Mouse (Mus musculus): ENCODE results near the gene Ebf1. TPM values are rescaled to one million over a fixed set of nuclear protein-coding genes. Genes with fewer than 3 reads are reported as not detected.

Gene Ebf1
- polyA plus RNA-seq, 1 experiment from 2014 or later, result 77.9 TPM

DNA sequence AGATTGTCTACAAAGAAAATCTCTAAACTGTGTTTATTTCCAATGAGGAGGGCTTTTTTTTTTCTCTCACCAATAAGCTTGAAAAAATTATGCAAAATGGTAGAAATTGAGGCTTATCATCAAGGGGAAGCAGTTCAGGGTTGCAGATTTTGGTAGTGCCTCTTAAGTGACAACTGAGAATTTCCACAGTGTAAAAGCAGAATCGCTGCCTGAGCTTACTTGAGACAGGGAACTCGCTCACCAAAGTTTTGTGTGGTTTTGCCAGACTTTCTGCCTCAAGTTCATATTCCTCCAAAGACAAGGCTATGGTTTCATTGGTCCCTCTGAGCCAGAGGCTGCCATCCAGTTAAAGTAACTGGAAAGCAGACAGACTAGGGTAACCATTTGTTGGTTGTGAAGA, 128.8 kb downstream of the Ebf1 start:
- Histone ChIP-seq H3K27ac (peak overlapping the region; percentile 77), H3K27me3 (ENCODE audit: insufficient read depth, poor library complexity, severe bottlenecking) (no peaks in the 10 kb centered on the region), H3K9me3 (no peaks in the 10 kb centered on the region), H3K36me3 (no peaks in the 10 kb centered on the region), H3K4me1 (replicated peaks) (peaks cover 57% of the 10 kb centered on the region), H3K4me3 (no peak overlapping the region)
- no peak for DNase-seq (ENCODE audit: low spot score)
- 87% methylated on average over 2 of the region's 2 CpGs for WGBS

DNA sequence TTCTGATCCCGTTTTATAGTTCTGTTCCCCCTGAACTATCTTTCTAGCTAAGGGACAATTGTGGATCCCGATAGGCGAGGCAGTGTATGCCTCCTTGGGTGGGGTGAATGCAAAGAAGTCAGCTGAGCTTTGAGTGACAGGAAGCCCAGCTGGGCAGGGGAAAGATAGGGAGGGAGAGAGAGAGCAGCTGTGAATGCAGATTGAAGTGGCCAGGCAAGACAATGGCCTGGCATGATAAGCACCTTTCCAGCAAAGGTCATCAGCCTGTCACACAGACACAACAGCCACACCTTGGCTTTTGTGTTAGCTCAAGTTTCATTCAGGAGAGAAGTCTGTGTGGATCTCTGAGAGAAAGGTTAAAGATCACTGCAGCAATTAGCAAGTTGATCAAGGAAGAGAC, 129.6 kb downstream of the Ebf1 start:
- Histone ChIP-seq H3K4me3 (no peak overlapping the region), H3K27me3 (ENCODE audit: insufficient read depth, poor library complexity, severe bottlenecking) (no peaks in the 10 kb centered on the region), H3K4me1 (replicated peaks) (peaks cover 49% of the 10 kb centered on the region), H3K36me3 (no peaks in the 10 kb centered on the region), H3K9me3 (no peaks in the 10 kb centered on the region), H3K27ac (peak overlapping the region; percentile 77)
- peak; percentile 62 for DNase-seq (ENCODE audit: low spot score)
- 13% methylated on average over 3 of the region's 3 CpGs for WGBS

DNA sequence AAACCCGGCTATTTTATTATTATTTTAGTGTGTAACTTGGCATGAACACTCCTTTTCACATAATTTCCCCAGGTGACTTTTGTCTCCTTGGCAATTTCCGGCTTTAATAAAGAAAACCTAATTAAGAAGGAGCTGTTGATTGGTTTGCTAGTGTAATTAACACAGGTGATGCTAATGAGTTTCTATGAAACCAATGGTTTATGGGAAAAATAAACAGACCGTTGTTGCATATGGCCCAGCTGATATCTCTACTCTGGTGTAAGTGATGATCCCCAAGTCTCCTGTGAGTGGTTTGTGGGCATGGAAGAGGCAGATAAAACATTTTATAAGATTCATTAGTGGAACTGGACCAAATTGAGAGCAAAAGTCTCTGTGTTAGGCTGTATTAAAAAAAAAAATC, 132.2 kb downstream of the Ebf1 start:
- no peaks in the 10 kb centered on the region for H3K36me3 ChIP-seq
- H3K4me1 ChIP-seq (replicated peaks), result peaks cover 31% of the 10 kb centered on the region
- 90% methylated on average over 3 of the region's 3 CpGs for WGBS
- H3K27ac ChIP-seq, result no peak overlapping the region
- DNase-seq (ENCODE audit: low spot score), result no peak
- no peaks in the 10 kb centered on the region for H3K27me3 ChIP-seq (ENCODE audit: insufficient read depth, poor library complexity, severe bottlenecking)
- H3K4me3 ChIP-seq, result no peak overlapping the region
- H3K9me3 ChIP-seq, result no peaks in the 10 kb centered on the region

DNA sequence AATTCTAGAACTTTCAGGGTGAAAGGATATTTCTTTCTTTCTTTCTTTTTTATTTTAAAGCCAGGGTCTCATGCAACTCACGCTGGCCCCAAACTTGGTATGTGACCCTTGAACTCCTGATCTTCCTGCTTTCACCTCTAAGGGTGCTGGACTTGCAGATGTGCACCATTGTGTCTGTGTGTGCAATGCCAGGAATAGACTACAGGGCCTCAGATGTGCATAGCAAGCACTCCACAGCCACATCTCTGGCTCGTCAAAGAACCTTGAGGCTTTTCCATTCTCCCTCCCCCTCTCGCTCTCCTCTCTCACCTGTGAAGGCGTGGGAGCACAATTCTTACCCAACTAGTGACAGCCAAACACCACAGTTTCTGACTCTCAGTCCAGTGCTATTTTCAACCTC, 137.2 kb downstream of the Ebf1 start:
- no peak overlapping the region for H3K4me3 ChIP-seq
- DNase-seq (ENCODE audit: low spot score), result no peak
- no peaks in the 10 kb centered on the region for H3K9me3 ChIP-seq
- 72% methylated on average over 4 of the region's 4 CpGs for WGBS
- H3K27me3 ChIP-seq (ENCODE audit: insufficient read depth, poor library complexity, severe bottlenecking), result no peaks in the 10 kb centered on the region
- peaks cover 6% of the 10 kb centered on the region; the same call in 1 of the 2 replicates for H3K4me1 ChIP-seq (replicated peaks)
- no peaks in the 10 kb centered on the region for H3K36me3 ChIP-seq
- H3K27ac ChIP-seq, result no peak overlapping the region

DNA sequence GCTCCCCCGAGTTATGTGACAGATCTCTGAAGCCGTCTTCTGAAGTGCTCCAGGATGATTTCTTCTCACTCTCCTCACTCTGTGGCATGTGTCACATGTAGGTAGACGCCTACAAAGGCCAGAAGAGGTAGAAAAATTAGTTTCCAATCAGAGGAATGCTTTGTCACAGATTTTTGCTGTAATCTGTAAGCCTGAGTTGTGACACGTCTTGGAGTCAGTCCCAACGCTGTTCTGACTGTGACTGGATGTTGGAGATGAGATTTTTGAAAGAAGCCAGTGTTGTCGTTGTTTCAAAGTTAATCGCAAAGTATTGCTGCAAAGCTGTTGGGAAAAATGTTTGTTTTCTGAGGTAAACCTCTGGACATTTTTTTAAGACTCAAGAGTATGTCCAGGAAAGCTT, 139.2 kb downstream of the Ebf1 start:
- 90% methylated on average over 7 of the region's 7 CpGs for WGBS
- Histone ChIP-seq H3K36me3 (no peaks in the 10 kb centered on the region), H3K4me1 (replicated peaks) (peaks cover 21% of the 10 kb centered on the region), H3K27me3 (ENCODE audit: insufficient read depth, poor library complexity, severe bottlenecking) (no peaks in the 10 kb centered on the region), H3K4me3 (no peak overlapping the region), H3K27ac (no peak overlapping the region), H3K9me3 (no peaks in the 10 kb centered on the region)
- DNase-seq (ENCODE audit: low spot score), result no peak

DNA sequence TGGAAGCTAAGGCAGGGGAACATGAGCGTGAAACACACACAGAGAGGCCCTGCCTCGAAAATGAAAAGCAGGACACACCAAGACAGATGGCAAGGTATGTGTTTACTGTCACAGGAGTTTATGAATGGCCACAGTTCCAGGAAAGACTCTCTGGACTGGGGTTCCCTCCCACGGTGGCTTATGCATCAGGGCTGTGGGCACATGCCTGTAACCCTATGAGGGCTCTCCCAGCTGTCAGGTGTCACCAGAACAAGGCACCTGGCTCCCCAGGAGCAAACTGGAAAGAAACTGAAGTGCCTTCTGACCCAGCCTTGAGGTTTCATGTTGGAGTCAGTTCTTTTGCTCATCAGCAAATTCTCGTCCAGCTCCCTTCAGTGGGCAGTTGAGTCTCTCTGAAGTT, 141.7 kb downstream of the Ebf1 start:
- H3K4me1 ChIP-seq (replicated peaks), result peaks cover 34% of the 10 kb centered on the region
- H3K4me3 ChIP-seq, result no peak overlapping the region
- H3K9me3 ChIP-seq, result no peaks in the 10 kb centered on the region
- no peaks in the 10 kb centered on the region for H3K36me3 ChIP-seq
- DNase-seq (ENCODE audit: low spot score), result no peak
- 81% methylated on average over 4 of the region's 4 CpGs for WGBS
- H3K27ac ChIP-seq, result peak overlapping the region; percentile 36
- H3K27me3 ChIP-seq (ENCODE audit: insufficient read depth, poor library complexity, severe bottlenecking), result no peaks in the 10 kb centered on the region

DNA sequence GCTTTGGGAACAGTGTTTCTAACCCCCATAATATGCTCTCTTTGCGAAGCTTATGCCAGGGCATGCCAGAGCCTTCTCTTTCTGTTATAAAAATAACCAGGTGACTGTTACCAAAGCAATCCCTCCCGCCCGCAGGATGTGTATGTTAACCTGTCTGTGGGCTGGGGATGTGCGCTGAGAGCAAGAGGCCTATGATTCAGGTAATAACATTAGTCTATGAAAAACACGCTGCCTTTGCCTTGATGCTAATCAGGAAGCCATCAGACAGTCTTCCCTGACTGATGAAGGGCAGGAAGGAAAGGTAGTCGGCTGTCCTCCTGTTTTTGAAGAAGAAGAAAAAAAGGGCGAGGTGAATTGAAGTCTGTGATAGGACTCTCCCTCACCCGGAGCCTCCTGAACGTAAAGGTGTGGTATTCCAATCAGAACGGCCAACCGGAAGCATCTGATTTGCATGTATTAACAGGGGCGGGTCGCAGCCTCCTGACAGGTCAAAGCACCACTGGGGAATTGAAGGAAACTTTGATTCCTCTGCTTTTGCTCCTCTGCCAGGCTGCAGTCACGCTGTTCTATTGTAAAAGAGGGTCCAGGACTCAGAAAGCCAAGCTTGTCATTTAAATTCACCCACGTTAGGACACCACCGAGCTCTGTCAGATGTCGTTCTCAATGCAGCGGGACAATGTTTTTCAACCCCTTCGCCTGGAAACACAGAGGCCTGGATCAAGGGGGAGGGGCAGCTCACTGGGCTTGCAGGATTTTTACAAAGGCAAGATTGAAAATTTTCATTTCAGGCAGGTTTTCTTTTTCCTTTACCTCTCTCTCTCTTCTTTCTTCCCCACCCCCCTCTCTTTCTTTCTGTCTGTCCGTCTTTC, 144.2 kb downstream of the Ebf1 start:
- peak; percentile 44 for DNase-seq (ENCODE audit: low spot score)
- no peaks in the 10 kb centered on the region for H3K36me3 ChIP-seq
- 5% methylated on average over 20 of the region's 20 CpGs for WGBS
- H3K27ac ChIP-seq, result peak overlapping the region; percentile 53
- H3K9me3 ChIP-seq, result no peaks in the 10 kb centered on the region
- peaks cover 36% of the 10 kb centered on the region for H3K4me1 ChIP-seq (replicated peaks)
- H3K4me3 ChIP-seq, result peak overlapping the region; percentile 45
- H3K27me3 ChIP-seq (ENCODE audit: insufficient read depth, poor library complexity, severe bottlenecking), result no peaks in the 10 kb centered on the region

DNA sequence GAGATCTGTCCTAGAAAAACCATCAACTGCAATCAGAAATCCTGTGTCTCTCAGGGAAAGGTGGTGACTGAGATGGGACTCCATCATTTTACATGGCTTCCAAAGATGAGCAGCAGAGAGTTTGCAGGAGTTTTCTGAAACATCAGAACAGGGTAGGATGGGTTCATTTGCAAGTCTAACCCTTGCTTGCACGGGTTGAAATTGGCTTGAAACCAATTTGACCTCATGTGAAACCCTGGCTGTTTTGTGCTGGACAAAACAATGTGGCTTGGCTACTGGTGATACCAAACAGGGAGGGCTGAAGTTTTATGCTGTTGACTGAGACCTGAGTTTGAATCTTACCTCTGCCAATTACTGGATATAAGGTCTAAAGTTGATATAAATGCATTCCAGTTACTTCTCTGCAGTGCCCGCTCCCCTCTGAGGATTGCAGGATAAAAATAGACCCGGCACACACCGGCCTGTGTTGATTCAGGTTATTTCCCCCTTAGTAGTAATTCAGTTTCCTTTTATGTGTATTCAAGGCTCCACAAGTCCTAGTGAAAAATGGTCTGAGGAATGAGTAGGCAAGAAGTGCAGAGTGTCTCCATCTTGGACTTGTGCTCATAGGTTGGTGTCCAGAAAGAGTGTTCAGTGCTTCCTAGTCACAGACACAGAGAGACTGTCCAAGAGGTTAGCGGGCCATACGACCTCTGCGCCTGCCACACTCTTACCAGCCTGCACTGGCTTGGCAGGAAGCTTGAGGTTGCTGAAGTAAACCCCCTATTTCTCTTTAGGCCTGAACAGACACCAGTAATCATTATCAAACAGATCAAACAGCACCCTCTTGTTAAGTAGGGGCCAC, 147.1 kb downstream of the Ebf1 start:
- Histone ChIP-seq H3K36me3 (no peaks in the 10 kb centered on the region), H3K9me3 (no peaks in the 10 kb centered on the region), H3K27ac (no peak overlapping the region), H3K27me3 (ENCODE audit: insufficient read depth, poor library complexity, severe bottlenecking) (no peaks in the 10 kb centered on the region), H3K4me3 (no peak overlapping the region), H3K4me1 (replicated peaks) (peaks cover 49% of the 10 kb centered on the region)
- WGBS, result 88% methylated on average over 7 of the region's 7 CpGs
- DNase-seq (ENCODE audit: low spot score), result no peak

DNA sequence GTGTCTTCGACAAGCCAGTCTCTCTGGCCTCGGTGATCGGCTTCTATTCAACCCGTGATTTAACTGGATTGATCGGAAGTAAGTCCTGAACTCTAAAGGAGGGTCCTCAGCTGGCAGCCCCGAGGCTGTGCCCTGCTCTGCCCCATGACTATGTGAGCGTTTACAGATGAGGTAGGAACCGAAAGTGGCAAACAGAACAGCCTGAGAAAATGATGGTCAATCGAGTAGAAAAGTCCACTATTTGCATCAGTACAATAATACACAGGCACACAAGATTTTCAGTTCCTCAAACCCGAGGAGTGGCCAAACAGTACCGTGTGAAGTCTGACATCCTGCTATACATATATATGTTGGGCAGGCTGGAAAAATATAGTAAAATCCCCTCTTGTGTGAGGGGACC, 147.9 kb downstream of the Ebf1 start:
- peaks cover 41% of the 10 kb centered on the region for H3K4me1 ChIP-seq (replicated peaks)
- H3K4me3 ChIP-seq, result no peak overlapping the region
- no peak overlapping the region for H3K27ac ChIP-seq
- 84% methylated on average over 11 of the region's 11 CpGs for WGBS
- no peaks in the 10 kb centered on the region for H3K36me3 ChIP-seq
- H3K27me3 ChIP-seq (ENCODE audit: insufficient read depth, poor library complexity, severe bottlenecking), result no peaks in the 10 kb centered on the region
- H3K9me3 ChIP-seq, result no peaks in the 10 kb centered on the region
- no peak for DNase-seq (ENCODE audit: low spot score)

DNA sequence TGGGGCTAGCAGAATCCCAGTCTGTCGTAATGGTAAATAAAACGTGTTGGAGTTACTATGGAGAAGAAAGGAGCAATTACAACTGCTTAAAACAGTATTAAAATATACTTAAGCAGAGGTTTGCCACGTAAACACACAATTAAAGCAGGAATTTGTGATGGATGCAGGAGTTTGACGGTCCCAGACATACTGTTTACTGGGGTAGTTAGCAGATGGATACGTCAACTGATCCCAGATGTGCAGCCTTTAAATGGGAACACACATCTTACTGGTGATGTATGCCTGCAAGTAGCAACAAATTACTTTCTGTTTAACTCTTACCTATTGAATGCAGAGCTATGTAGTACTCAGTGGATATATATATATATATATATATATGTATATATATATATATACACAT, 149.1 kb downstream of the Ebf1 start:
- no peaks in the 10 kb centered on the region for H3K27me3 ChIP-seq (ENCODE audit: insufficient read depth, poor library complexity, severe bottlenecking)
- WGBS, result 66% methylated on average over 5 of the region's 5 CpGs
- no peaks in the 10 kb centered on the region for H3K36me3 ChIP-seq
- H3K9me3 ChIP-seq, result no peaks in the 10 kb centered on the region
- DNase-seq (ENCODE audit: low spot score), result no peak
- H3K27ac ChIP-seq, result no peak overlapping the region
- H3K4me3 ChIP-seq, result no peak overlapping the region
- H3K4me1 ChIP-seq (replicated peaks), result peaks cover 43% of the 10 kb centered on the region

DNA sequence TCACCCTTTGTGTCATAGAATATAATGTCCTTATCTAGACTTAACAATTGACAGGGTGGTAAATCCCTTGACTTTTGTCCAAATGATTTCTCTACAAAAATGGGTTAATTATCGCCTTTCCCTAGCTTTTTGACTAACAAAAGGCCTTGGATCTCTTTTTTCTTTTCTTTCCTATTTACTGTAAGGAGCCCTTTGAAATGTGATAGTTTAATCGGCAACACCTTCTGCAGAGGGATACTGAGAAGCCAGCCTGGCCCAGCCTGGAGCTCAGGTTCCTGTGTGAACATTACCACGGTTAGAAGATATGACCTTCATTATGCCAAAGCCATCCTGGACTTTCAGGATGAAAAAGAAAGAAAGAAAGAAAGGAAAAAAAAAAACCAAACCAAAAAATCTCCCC, 150.2 kb downstream of the Ebf1 start:
- H3K9me3 ChIP-seq, result no peaks in the 10 kb centered on the region
- WGBS, result 15% methylated on average over 3 of the region's 3 CpGs
- no peaks in the 10 kb centered on the region for H3K36me3 ChIP-seq
- H3K27ac ChIP-seq, result no peak overlapping the region
- H3K27me3 ChIP-seq (ENCODE audit: insufficient read depth, poor library complexity, severe bottlenecking), result no peaks in the 10 kb centered on the region
- H3K4me3 ChIP-seq, result no peak overlapping the region
- peaks cover 40% of the 10 kb centered on the region for H3K4me1 ChIP-seq (replicated peaks)
- DNase-seq (ENCODE audit: low spot score), result no peak

DNA sequence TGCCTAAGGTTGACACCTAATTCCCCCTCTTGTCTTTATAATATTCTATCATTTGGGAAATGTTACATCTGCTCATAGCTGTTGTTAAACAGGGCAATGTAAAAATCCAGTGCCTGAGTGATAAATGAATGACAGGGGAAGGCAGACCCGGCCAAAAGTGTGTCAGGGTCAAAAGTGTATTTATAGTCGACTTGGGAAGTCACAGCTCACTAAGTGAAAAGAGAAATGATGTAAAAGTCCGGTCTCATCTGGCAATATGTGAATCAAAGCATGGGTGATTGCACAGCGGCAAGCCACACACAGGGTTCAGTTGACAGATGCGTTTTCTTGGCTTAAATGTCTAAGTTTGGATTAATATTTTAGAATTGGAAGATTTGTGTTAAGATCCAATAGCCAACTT, 151.2 kb downstream of the Ebf1 start:
- Histone ChIP-seq H3K9me3 (no peaks in the 10 kb centered on the region), H3K27me3 (ENCODE audit: insufficient read depth, poor library complexity, severe bottlenecking) (no peaks in the 10 kb centered on the region), H3K4me1 (replicated peaks) (peaks cover 46% of the 10 kb centered on the region), H3K4me3 (no peak overlapping the region), H3K36me3 (no peaks in the 10 kb centered on the region), H3K27ac (no peak overlapping the region)
- WGBS, result 83% methylated on average over 5 of the region's 5 CpGs
- no peak for DNase-seq (ENCODE audit: low spot score)

DNA sequence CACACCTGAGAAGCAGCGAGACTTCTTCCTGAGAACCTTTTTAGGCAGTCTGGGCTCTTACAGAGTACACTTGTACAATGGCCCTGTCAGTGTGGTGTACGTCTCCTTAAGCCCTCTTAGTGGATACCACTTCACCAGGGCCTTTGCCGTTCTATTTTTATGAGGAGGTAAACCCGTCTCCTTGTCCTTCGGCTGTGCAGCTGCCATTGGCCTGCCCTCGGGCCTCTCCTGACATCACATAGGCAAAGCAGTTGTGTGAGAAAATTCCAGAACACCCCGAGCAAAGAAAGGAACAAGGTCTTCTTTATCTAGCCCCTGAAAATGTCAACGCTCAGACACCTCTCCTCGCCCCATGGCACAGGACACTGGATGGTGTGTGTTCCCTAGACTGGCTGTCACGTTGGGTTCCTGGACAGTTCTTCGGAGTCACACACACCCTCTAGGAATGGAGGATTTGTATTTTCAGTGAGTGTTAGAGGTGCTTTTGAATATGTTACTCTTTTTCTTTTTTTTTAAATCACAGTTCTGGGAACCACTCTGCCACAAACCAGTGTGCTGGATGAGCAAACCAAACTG, 154.0 kb downstream of the Ebf1 start:
- H3K27me3 ChIP-seq (ENCODE audit: insufficient read depth, poor library complexity, severe bottlenecking), result no peaks in the 10 kb centered on the region
- no peak for DNase-seq (ENCODE audit: low spot score)
- no peak overlapping the region for H3K4me3 ChIP-seq
- H3K9me3 ChIP-seq, result no peaks in the 10 kb centered on the region
- WGBS, result 82% methylated on average over 11 of the region's 11 CpGs
- no peaks in the 10 kb centered on the region for H3K36me3 ChIP-seq
- peaks cover 43% of the 10 kb centered on the region for H3K4me1 ChIP-seq (replicated peaks)
- no peak overlapping the region for H3K27ac ChIP-seq

Measured in hindbrain, embryonic 10.5 days (tissue).